Mouse (Mus musculus) liver, postnatal 0 days (tissue): Measurements from ENCODE around the gene Mov10l1. TPM values are rescaled to one million over a fixed set of nuclear protein-coding genes. Genes with fewer than 3 reads are reported as not detected.

Source experiments
- ATAC-seq: fragments of 200-750 bp; cut with Nextera tagmentation; 2 replicates; pipeline ENCODE4 v1.8.0; 2017; ENCODE audit warnings: mild to moderate bottlenecking, moderate library complexity
- DNase-seq: peaks from one replicate; pipeline ENCODE4 v3.0.0-alpha.2; 2016
- H3K27ac ChIP-seq: fragments of 300-500 bp; sonication (generic); 2 replicates; pipeline ENCODE4 v1.5.1; 2014; ENCODE audit warnings: antibody characterized with exemption, moderate library complexity, mild to moderate bottlenecking, low read depth
- H3K27me3 ChIP-seq: fragments of 300-500 bp; sonication (generic); 2 replicates; pipeline ENCODE4 v1.6.1; 2014; ENCODE audit warnings: low read length, control low read depth, mixed read lengths; ENCODE audit not compliant: insufficient read depth
- H3K36me3 ChIP-seq: fragments of 300-500 bp; sonication (generic); replicated peaks from 2 replicates; pipeline ENCODE4 v1.6.1; 2014; ENCODE audit warnings: mild to moderate bottlenecking, control low read depth, low read length, moderate library complexity, mixed read lengths; ENCODE audit not compliant: insufficient read depth
- H3K4me1 ChIP-seq: fragments of 300-500 bp; sonication (generic); 2 replicates; pipeline ENCODE4 v1.6.1; 2014; ENCODE audit warnings: antibody characterized with exemption, mild to moderate bottlenecking, control low read depth; ENCODE audit not compliant: insufficient read depth
- H3K4me2 ChIP-seq: fragments of 300-500 bp; sonication (generic); 2 replicates; pipeline ENCODE4 v1.6.1; 2014; ENCODE audit warnings: low read depth, mild to moderate bottlenecking, low read length, moderate library complexity, mixed read lengths
- H3K4me3 ChIP-seq: fragments of 300-500 bp; sonication (generic); 2 replicates; pipeline ENCODE4 v1.5.1; 2014; ENCODE audit warnings: low read depth, low read length
- H3K9ac ChIP-seq: fragments of 300-500 bp; sonication (generic); replicated peaks from 2 replicates; pipeline ENCODE4 v1.6.1; 2014; ENCODE audit warnings: mild to moderate bottlenecking, moderate library complexity
- H3K9me3 ChIP-seq: fragments of 300-500 bp; sonication (generic); 2 replicates; pipeline ENCODE4 v1.6.1; 2016; ENCODE audit warnings: mild to moderate bottlenecking, control low read depth, low read length, mixed read lengths
- CTCF ChIP-seq: sonication (generic); IDR thresholded peaks from 2 replicates; pipeline ENCODE4 v1.5.1; 2016; ENCODE audit warnings: antibody characterized with exemption, low read depth
- EP300 ChIP-seq: IDR thresholded peaks from 2 replicates; pipeline ENCODE4 v1.6.1; 2016; ENCODE audit warnings: antibody characterized with exemption, low read depth, mild to moderate bottlenecking
- WGBS: fragments of 180-500 bp; shearing (Covaris S2); extraction: QIAGEN DNeasy Blood & Tissue Kit; methylation state at CpG from one replicate; pipeline ENCODE4 v1.1.7; 2014; ENCODE audit not compliant: insufficient replicate concordance; 5-methylcytosine and 5-hydroxymethylcytosine counted together
- polyA plus RNA-seq: library from polyadenylated mRNA; unstranded; fragments of >200 nt; fragmentation: Nextera tagmentation; extraction: Ambion mirVana; gene quantifications from 2 replicates; pipeline ENCODE4 v1.2.1, GENCODE M21; 2015

The Mov10l1 gene
- polyA plus RNA-seq, 1 experiment from 2014 or later: not detected

- Histone ChIP-seq H3K27me3 (no peaks in the 10 kb centered on the region), H3K4me1 (no peaks in the 10 kb centered on the region), H3K9ac (no peak overlapping the region), H3K27ac (no peak overlapping the region), H3K36me3 (peaks cover 86% of the 10 kb centered on the region), H3K4me3 (no peak overlapping the region), H3K9me3 (no peaks in the 10 kb centered on the region), H3K4me2 (no peak overlapping the region)
- DNase-seq (no peak), ATAC-seq (no peak)
- WGBS: 75% methylated on average over 5 of the region's 5 CpGs
- TF ChIP-seq EP300 (no peak), CTCF (no peak)
Observed at GRCm38 (mm10) chr15:89102646-89103045, 119.9 kb downstream of the Mov10l1 start.

GRCm38 (mm10) chr15:89103921-89104320 is 121.2 kb downstream of the Mov10l1 start:
- WGBS: 86% methylated on average over 10 of the region's 10 CpGs
- H3K9me3 ChIP-seq: no peaks in the 10 kb centered on the region
- H3K4me2 ChIP-seq: no peak overlapping the region
- no peaks in the 10 kb centered on the region for H3K27me3 ChIP-seq
- DNase-seq (no peak), ATAC-seq (no peak)
- no peak overlapping the region for H3K4me3 ChIP-seq
- H3K4me1 ChIP-seq: no peaks in the 10 kb centered on the region
- H3K9ac ChIP-seq: no peak overlapping the region
- no peak overlapping the region for H3K27ac ChIP-seq
- TF ChIP-seq EP300: no peak
- TF ChIP-seq CTCF: no peak
- peaks cover 88% of the 10 kb centered on the region for H3K36me3 ChIP-seq

- Histone ChIP-seq H3K27me3 (no peaks in the 10 kb centered on the region), H3K36me3 (peaks cover 86% of the 10 kb centered on the region), H3K4me3 (no peak overlapping the region), H3K27ac (no peak overlapping the region), H3K4me1 (no peaks in the 10 kb centered on the region), H3K4me2 (no peak overlapping the region), H3K9ac (no peak overlapping the region), H3K9me3 (no peaks in the 10 kb centered on the region)
- ATAC-seq (no peak), DNase-seq (no peak)
- TF ChIP-seq EP300: no peak
- TF ChIP-seq CTCF: no peak
- 91% methylated on average over 8 of the region's 8 CpGs for WGBS
Observed at GRCm38 (mm10) chr15:89104425-89104824, 121.7 kb downstream of the Mov10l1 start.

Other genes with a start within 250 kb of the Mov10l1 start
- 5.2 and 5.6 TPM in 2 replicates for gene Brd1, start 248.7 kb upstream of the Mov10l1 start, polyA plus RNA-seq
- 3.6 and 3.7 TPM in 2 replicates for gene Zbed4, start 231.2 kb upstream of the Mov10l1 start, polyA plus RNA-seq
- gene Alg12, start 163.6 kb upstream of the Mov10l1 start, polyA plus RNA-seq: 3.6 and 3.7 TPM in 2 replicates
- 32.9 and 33.1 TPM in 2 replicates for gene Creld2, start 163.3 kb upstream of the Mov10l1 start, polyA plus RNA-seq
- 18.4 and 34.2 TPM in 2 replicates for gene Pim3, start 120.7 kb upstream of the Mov10l1 start, polyA plus RNA-seq
- not detected in 2 replicates for gene Ttll8, start 28.5 kb upstream of the Mov10l1 start, polyA plus RNA-seq
- gene Mlc1, start 3.9 kb upstream of the Mov10l1 start, polyA plus RNA-seq: not detected in 2 replicates
- gene Panx2, start 76.8 kb downstream of the Mov10l1 start, polyA plus RNA-seq: not detected in 2 replicates
- gene Trabd, start 92.2 kb downstream of the Mov10l1 start, polyA plus RNA-seq: 23.3 and 23.6 TPM in 2 replicates
- gene Selenoo, start 106.2 kb downstream of the Mov10l1 start, polyA plus RNA-seq: 14.3 and 14.7 TPM in 2 replicates
- 3.1 and 3.3 TPM in 2 replicates for gene Tubgcp6, start 140.2 kb downstream of the Mov10l1 start, polyA plus RNA-seq
- 4.9 and 6.3 TPM in 2 replicates for gene Hdac10, start 145.8 kb downstream of the Mov10l1 start, polyA plus RNA-seq
- gene Mapk12, start 157.8 kb downstream of the Mov10l1 start, polyA plus RNA-seq: 2.1 and 2.4 TPM in 2 replicates
- gene Mapk11, start 166.7 kb downstream of the Mov10l1 start, polyA plus RNA-seq: 0.66 and 0.81 TPM in 2 replicates
- gene Plxnb2, start 197.9 kb downstream of the Mov10l1 start, polyA plus RNA-seq: 27.2 and 29.7 TPM in 2 replicates
- gene Dennd6b, start 213.6 kb downstream of the Mov10l1 start, polyA plus RNA-seq: 2.6 and 2.7 TPM in 2 replicates
- gene Ppp6r2, start 228.6 kb downstream of the Mov10l1 start, polyA plus RNA-seq: 13.9 and 18.1 TPM in 2 replicates